Mouse (Mus musculus) hindbrain, embryonic 16.5 days (tissue): ENCODE measurements around the gene Ifnlr1. TPM values are rescaled to one million over a fixed set of nuclear protein-coding genes. Genes with fewer than 3 reads are reported as not detected.
"Not testable (repeated sequence)": the region's sequence is repeated elsewhere in the genome, so short reads cannot be mapped to it uniquely, and the experiment has no call there.

Experiments
- ATAC-seq: fragments of 200-750 bp; cut with Nextera tagmentation; 2 replicates; pipeline ENCODE4 v1.8.0; 2017; ENCODE audit warnings: moderate TSS enrichment, moderate library complexity
- H3K27ac ChIP-seq: fragments of 300-500 bp; sonication (generic); 2 replicates; pipeline ENCODE4 v1.5.1; 2014; ENCODE audit warnings: low read depth, mild to moderate bottlenecking, control low read depth, low read length, moderate library complexity
- H3K27me3 ChIP-seq: fragments of 300-500 bp; sonication (generic); replicated peaks from 2 replicates; pipeline ENCODE4 v1.6.1; 2014; ENCODE audit warnings: low read length; ENCODE audit not compliant: control insufficient read depth, insufficient read depth
- H3K36me3 ChIP-seq: fragments of 300-500 bp; sonication (generic); 2 replicates; pipeline ENCODE4 v1.6.1; 2014; ENCODE audit warnings: mild to moderate bottlenecking, low read length, moderate library complexity, mixed read lengths; ENCODE audit not compliant: control insufficient read depth, insufficient read depth
- H3K4me1 ChIP-seq: fragments of 300-500 bp; sonication (generic); 2 replicates; pipeline ENCODE4 v1.6.1; 2014; ENCODE audit warnings: low read depth, low read length; ENCODE audit not compliant: control insufficient read depth, insufficient read depth
- H3K4me2 ChIP-seq: fragments of 300-500 bp; sonication (generic); 2 replicates; pipeline ENCODE4 v1.6.1; 2014; ENCODE audit warnings: mild to moderate bottlenecking, low read length, control low read depth, moderate library complexity
- H3K4me3 ChIP-seq: fragments of 300-500 bp; sonication (generic); 2 replicates; pipeline ENCODE4 v1.5.1; 2014; ENCODE audit warnings: mild to moderate bottlenecking, low read length, control low read depth, moderate library complexity
- H3K9ac ChIP-seq: fragments of 300-500 bp; sonication (generic); 2 replicates; pipeline ENCODE4 v1.6.1; 2014; ENCODE audit warnings: low read depth, mild to moderate bottlenecking, control low read depth, low read length, moderate library complexity
- H3K9me3 ChIP-seq: fragments of 300-500 bp; sonication (generic); 2 replicates; pipeline ENCODE4 v1.6.1; 2014; ENCODE audit warnings: mild to moderate bottlenecking, low read length, moderate library complexity; ENCODE audit not compliant: control insufficient read depth
- WGBS: fragments of 180-500 bp; shearing (Covaris S2); extraction: QIAGEN DNeasy Blood & Tissue Kit; methylation state at CpG from one replicate; pipeline ENCODE4 v1.1.7; 2014; 5-methylcytosine and 5-hydroxymethylcytosine counted together
- polyA plus RNA-seq: library from polyadenylated mRNA; unstranded; fragments of >200 nt; fragmentation: Nextera tagmentation; extraction: Ambion mirVana; gene quantifications from 2 replicates; pipeline ENCODE4 v1.2.1, GENCODE M21; 2015

The Ifnlr1 gene
- polyA plus RNA-seq = 0.26 and 0.41 TPM in 2 replicates

GRCm38 (mm10) chr4:135685906-135686567 is at the start of gene Ifnlr1:
Gene Ifnlr1, plus strand, starts transcription at chr4:135686287.
- peak within 1 kb of the TSS; percentile 68 for H3K9ac ChIP-seq
- H3K36me3 ChIP-seq = no peaks in the 10 kb centered on the region
- peak within 1 kb of the TSS; percentile 61 for H3K4me3 ChIP-seq
- 1% methylated on average over 41 of the region's 41 CpGs for WGBS
- no peak for ATAC-seq
- H3K4me2 ChIP-seq = peak within 1 kb of the TSS; percentile 100
- peaks cover 40% of the 10 kb centered on the region for H3K27me3 ChIP-seq
- no peaks in the 10 kb centered on the region for H3K9me3 ChIP-seq
- no peak within 1 kb of the TSS for H3K27ac ChIP-seq
- H3K4me1 ChIP-seq = peaks cover 10% of the 10 kb centered on the region

GRCm38 (mm10) chr4:135641302-135642079 is 44.6 kb upstream of the Ifnlr1 start:
- not testable (repeated sequence) for H3K4me1 ChIP-seq, H3K4me2 ChIP-seq, H3K27me3 ChIP-seq, H3K4me3 ChIP-seq, ATAC-seq, H3K9me3 ChIP-seq, H3K27ac ChIP-seq, H3K36me3 ChIP-seq, H3K9ac ChIP-seq
- WGBS = 85% methylated on average over 8 of the region's 8 CpGs

GRCm38 (mm10) chr4:135645022-135645637 is 41.0 kb upstream of the Ifnlr1 start:
- Histone ChIP-seq H3K4me2 (no peak overlapping the region), H3K4me1 (no peaks in the 10 kb centered on the region), H3K36me3 (no peaks in the 10 kb centered on the region), H3K4me3 (no peak overlapping the region), H3K27ac (no peak overlapping the region), H3K9ac (no peak overlapping the region), H3K27me3 (no peaks in the 10 kb centered on the region), H3K9me3 (no peaks in the 10 kb centered on the region)
- WGBS = 76% methylated on average over 12 of the region's 12 CpGs
- ATAC-seq = no peak

- 52% methylated on average over 11 of the region's 11 CpGs for WGBS
Observed at GRCm38 (mm10) chr4:135652966-135653607, 33.0 kb upstream of the Ifnlr1 start.

GRCm38 (mm10) chr4:135653956-135654355 is 32.1 kb upstream of the Ifnlr1 start:
- Histone ChIP-seq H3K27me3 (no peaks in the 10 kb centered on the region; the same call in 1 of the 2 replicates), H3K9me3 (no peaks in the 10 kb centered on the region), H3K4me3 (no peak overlapping the region), H3K27ac (no peak overlapping the region), H3K36me3 (no peaks in the 10 kb centered on the region), H3K4me2 (no peak overlapping the region), H3K4me1 (peaks cover 9% of the 10 kb centered on the region), H3K9ac (no peak overlapping the region)
- 90% methylated on average over 7 of the region's 7 CpGs for WGBS
- no peak for ATAC-seq

More at GRCm38 (mm10) chr4:135652966-135653607, 33.0 kb upstream of the Ifnlr1 start:
- H3K9me3 ChIP-seq = no peaks in the 10 kb centered on the region
- ATAC-seq = no peak
- H3K4me3 ChIP-seq = no peak overlapping the region
- H3K27ac ChIP-seq = no peak overlapping the region
- no peak overlapping the region for H3K4me2 ChIP-seq
- H3K36me3 ChIP-seq = no peaks in the 10 kb centered on the region
- H3K9ac ChIP-seq = no peak overlapping the region
- H3K4me1 ChIP-seq = peaks cover 9% of the 10 kb centered on the region
- no peaks in the 10 kb centered on the region; the same call in 1 of the 2 replicates for H3K27me3 ChIP-seq

- Histone ChIP-seq H3K27me3 (no peaks in the 10 kb centered on the region; the same call in 1 of the 2 replicates), H3K9me3 (no peaks in the 10 kb centered on the region), H3K27ac (no peak overlapping the region), H3K4me2 (no peak overlapping the region), H3K9ac (no peak overlapping the region), H3K4me1 (peaks cover 9% of the 10 kb centered on the region), H3K36me3 (no peaks in the 10 kb centered on the region), H3K4me3 (no peak overlapping the region)
- ATAC-seq = no peak
- 27% methylated on average over 7 of the region's 7 CpGs for WGBS
Observed at GRCm38 (mm10) chr4:135655499-135655898, 30.6 kb upstream of the Ifnlr1 start.

GRCm38 (mm10) chr4:135656094-135656589 is 29.9 kb upstream of the Ifnlr1 start:
- Histone ChIP-seq H3K9me3 (no peaks in the 10 kb centered on the region), H3K27ac (no peak overlapping the region), H3K9ac (0 out of 2 replicates have a peak overlapping the region, but pooled peaks have one; percentile 4), H3K4me2 (peak overlapping the region; percentile 26; the same call in 1 of the 2 replicates), H3K4me1 (peaks cover 9% of the 10 kb centered on the region), H3K27me3 (no peaks in the 10 kb centered on the region; the same call in 1 of the 2 replicates), H3K4me3 (no peak overlapping the region), H3K36me3 (no peaks in the 10 kb centered on the region)
- peak; percentile 63; the same call in 1 of the 2 replicates for ATAC-seq
- WGBS = 29% methylated on average over 7 of the region's 10 CpGs

- no peak for ATAC-seq
- 67% methylated on average over 5 of the region's 5 CpGs for WGBS
- Histone ChIP-seq H3K4me3 (no peak overlapping the region), H3K4me2 (no peak overlapping the region), H3K9me3 (no peaks in the 10 kb centered on the region), H3K4me1 (peaks cover 9% of the 10 kb centered on the region; the same call in 1 of the 2 replicates), H3K27ac (no peak overlapping the region), H3K9ac (no peak overlapping the region), H3K36me3 (no peaks in the 10 kb centered on the region), H3K27me3 (no peaks in the 10 kb centered on the region; the same call in 1 of the 2 replicates)
Observed at GRCm38 (mm10) chr4:135658484-135658883, 27.6 kb upstream of the Ifnlr1 start.
